Mouse (Mus musculus) CH12.LX (cell line): ENCODE data around the gene Ccl7. TPM values are rescaled to one million over a fixed set of nuclear protein-coding genes. Genes with fewer than 3 reads are reported as not detected.

Source experiments
- polyA plus RNA-seq: library from polyadenylated mRNA; unstranded; fragments of >175 nt; gene quantifications from 2 replicates; pipeline ENCODE4 v1.2.1, GENCODE M21; 2012; ENCODE audit warnings: low read depth; ENCODE audit not compliant: insufficient read length
- total RNA-seq, 2 experiments: library from RNA; depleted of rRNA; stranded (reverse); fragments of 300-350 nt in 1 of 2; fragments of >200 nt in 1 of 2; gene quantifications; 2 replicates each; pipeline ENCODE4 v1.2.3; 2012 to 2014

Ccl7 gene
- total and polyA plus RNA-seq, 3 experiments: not detected

Other genes starting within 250 kb of the Ccl7 start
- not detected in 2 replicates for gene 5530401A14Rik, start 185.0 kb upstream of the Ccl7 start, total RNA-seq (2012; rRNA removed)
- gene 5530401A14Rik, start 185.0 kb upstream of the Ccl7 start, total RNA-seq (2014; rRNA removed): not detected in 2 replicates
- gene 5530401A14Rik, start 185.0 kb upstream of the Ccl7 start, polyA plus RNA-seq: not detected in 2 replicates
- gene Asic2, start 77.3 kb upstream of the Ccl7 start, total RNA-seq (2012; rRNA removed): not detected in 2 replicates
- not detected in 2 replicates for gene Asic2, start 77.3 kb upstream of the Ccl7 start, total RNA-seq (2014; rRNA removed)
- gene Asic2, start 77.3 kb upstream of the Ccl7 start, polyA plus RNA-seq: not detected in 2 replicates
- gene Ccl2, start 10.1 kb upstream of the Ccl7 start, total RNA-seq (2012; rRNA removed): 0.21 and 0.63 TPM in 2 replicates
- gene Ccl2, start 10.1 kb upstream of the Ccl7 start, total RNA-seq (2014; rRNA removed): not detected in 2 replicates
- gene Ccl2, start 10.1 kb upstream of the Ccl7 start, polyA plus RNA-seq: 0.49 TPM in 1 of 2 replicates, not detected in the other
- not detected in 2 replicates for gene Gm17268, start 7.2 kb upstream of the Ccl7 start, total RNA-seq (2012; rRNA removed)
- gene Gm17268, start 7.2 kb upstream of the Ccl7 start, total RNA-seq (2014; rRNA removed): not detected in 2 replicates
- not detected in 2 replicates for gene Gm17268, start 7.2 kb upstream of the Ccl7 start, polyA plus RNA-seq
- gene Ccl11, start 12.1 kb downstream of the Ccl7 start, total RNA-seq (2012; rRNA removed): not detected in 2 replicates
- gene Ccl11, start 12.1 kb downstream of the Ccl7 start, total RNA-seq (2014; rRNA removed): not detected in 2 replicates
- not detected in 2 replicates for gene Ccl11, start 12.1 kb downstream of the Ccl7 start, polyA plus RNA-seq
- gene Ccl12, start 56.1 kb downstream of the Ccl7 start, total RNA-seq (2012; rRNA removed): not detected in 2 replicates
- not detected in 2 replicates for gene Ccl12, start 56.1 kb downstream of the Ccl7 start, total RNA-seq (2014; rRNA removed)
- 0.51 and 0.53 TPM in 2 replicates for gene Ccl12, start 56.1 kb downstream of the Ccl7 start, polyA plus RNA-seq
- not detected in 2 replicates for gene Ccl8, start 69.5 kb downstream of the Ccl7 start, total RNA-seq (2012; rRNA removed)
- not detected in 2 replicates for gene Ccl8, start 69.5 kb downstream of the Ccl7 start, total RNA-seq (2014; rRNA removed)
- not detected in 2 replicates for gene Ccl8, start 69.5 kb downstream of the Ccl7 start, polyA plus RNA-seq